Mouse (Mus musculus) forebrain, embryonic 12.5 days (tissue): ENCODE data around the gene Cdsn. TPM values are rescaled to one million over a fixed set of nuclear protein-coding genes. Genes with fewer than 3 reads are reported as not detected.

Experiments
- ATAC-seq: fragments of 200-750 bp; cut with Nextera tagmentation; 2 replicates; pipeline ENCODE4 v1.8.0; 2017; ENCODE audit warnings: moderate TSS enrichment; ENCODE audit not compliant: low FRiP score
- H3K27ac ChIP-seq: fragments of 300-500 bp; sonication (generic); 2 replicates; pipeline ENCODE4 v1.5.1; 2016; ENCODE audit warnings: mild to moderate bottlenecking
- H3K27me3 ChIP-seq: fragments of 300-500 bp; sonication (generic); 2 replicates; pipeline ENCODE4 v1.6.1; 2016; ENCODE audit warnings: mild to moderate bottlenecking
- H3K36me3 ChIP-seq: fragments of 300-500 bp; sonication (generic); replicated peaks from 2 replicates; pipeline ENCODE4 v1.6.1; 2016; ENCODE audit warnings: mild to moderate bottlenecking
- H3K4me1 ChIP-seq: fragments of 300-500 bp; sonication (generic); 2 replicates; pipeline ENCODE4 v1.6.1; 2016
- H3K4me2 ChIP-seq: fragments of 300-500 bp; sonication (generic); 2 replicates; pipeline ENCODE4 v1.6.1; 2016; ENCODE audit warnings: mild to moderate bottlenecking, moderate library complexity
- H3K4me3 ChIP-seq: fragments of 300-500 bp; sonication (generic); replicated peaks from 2 replicates; pipeline ENCODE4 v1.5.1; 2016; ENCODE audit warnings: mild to moderate bottlenecking
- H3K9ac ChIP-seq: fragments of 300-500 bp; sonication (generic); 2 replicates; pipeline ENCODE4 v1.6.1; 2016; ENCODE audit warnings: mild to moderate bottlenecking
- H3K9me3 ChIP-seq: fragments of 300-500 bp; sonication (generic); 2 replicates; pipeline ENCODE4 v1.6.1; 2016
- WGBS: fragments of 180-500 bp; shearing (Covaris S2); methylation state at CpG from one replicate; pipeline ENCODE4 v1.1.7; 2016; 5-methylcytosine and 5-hydroxymethylcytosine counted together
- polyA plus RNA-seq: library from polyadenylated mRNA; unstranded; fragments of >200 nt; fragmentation: Nextera tagmentation; extraction: Ambion mirVana; gene quantifications from 2 replicates; pipeline ENCODE4 v1.2.1, GENCODE M21; 2016

Gene Cdsn
- polyA plus RNA-seq, 1 experiment from 2014 or later, result not detected

GRCm38 (mm10) chr17:35542761-35543411 is 9.0 kb upstream of the Cdsn start:
- ATAC-seq, result no peak
- H3K27ac ChIP-seq, result no peak overlapping the region
- H3K36me3 ChIP-seq, result no peaks in the 10 kb centered on the region
- no peaks in the 10 kb centered on the region for H3K27me3 ChIP-seq
- peak overlapping the region; percentile 13; the same call in 1 of the 2 replicates for H3K4me2 ChIP-seq
- peaks cover 17% of the 10 kb centered on the region for H3K4me1 ChIP-seq
- H3K9me3 ChIP-seq, result no peaks in the 10 kb centered on the region
- H3K9ac ChIP-seq, result no peak overlapping the region
- H3K4me3 ChIP-seq, result no peak overlapping the region
- WGBS, result 76% methylated on average over 15 of the region's 15 CpGs

- no peak for ATAC-seq
- peak overlapping the region; percentile 13; the same call in 1 of the 2 replicates for H3K4me2 ChIP-seq
- H3K27ac ChIP-seq, result no peak overlapping the region
- H3K9ac ChIP-seq, result no peak overlapping the region
- WGBS, result 39% methylated on average over 14 of the region's 14 CpGs
- H3K9me3 ChIP-seq, result no peaks in the 10 kb centered on the region
- no peaks in the 10 kb centered on the region for H3K27me3 ChIP-seq
- H3K36me3 ChIP-seq, result no peaks in the 10 kb centered on the region
- H3K4me1 ChIP-seq, result peaks cover 17% of the 10 kb centered on the region
- H3K4me3 ChIP-seq, result no peak overlapping the region
Measured at GRCm38 (mm10) chr17:35543412-35543861, 8.5 kb upstream of the Cdsn start.

- Histone ChIP-seq H3K27ac (no peak overlapping the region), H3K4me3 (no peak overlapping the region), H3K36me3 (no peaks in the 10 kb centered on the region), H3K27me3 (no peaks in the 10 kb centered on the region), H3K4me2 (no peak overlapping the region), H3K9me3 (no peaks in the 10 kb centered on the region), H3K9ac (no peak overlapping the region), H3K4me1 (peaks cover 17% of the 10 kb centered on the region)
- ATAC-seq, result no peak
- WGBS, result 86% methylated on average over 6 of the region's 6 CpGs
Measured at GRCm38 (mm10) chr17:35544001-35544400, 7.9 kb upstream of the Cdsn start.

GRCm38 (mm10) chr17:35544680-35545079 is 7.2 kb upstream of the Cdsn start:
- Histone ChIP-seq H3K27ac (no peak overlapping the region), H3K4me3 (no peak overlapping the region), H3K4me2 (no peak overlapping the region), H3K9me3 (no peaks in the 10 kb centered on the region), H3K36me3 (no peaks in the 10 kb centered on the region), H3K4me1 (peaks cover 17% of the 10 kb centered on the region), H3K27me3 (no peaks in the 10 kb centered on the region), H3K9ac (no peak overlapping the region)
- ATAC-seq, result no peak
- 32% methylated on average over 6 of the region's 6 CpGs for WGBS

GRCm38 (mm10) chr17:35547465-35547864 is 4.5 kb upstream of the Cdsn start:
- no peak overlapping the region for H3K27ac ChIP-seq
- no peak overlapping the region for H3K9ac ChIP-seq

GRCm38 (mm10) chr17:35548636-35549035 is 3.3 kb upstream of the Cdsn start:
- Histone ChIP-seq H3K4me3 (no peak overlapping the region), H3K27ac (no peak overlapping the region), H3K9me3 (no peaks in the 10 kb centered on the region), H3K9ac (no peak overlapping the region), H3K4me1 (peaks cover 8% of the 10 kb centered on the region), H3K27me3 (no peaks in the 10 kb centered on the region), H3K36me3 (no peaks in the 10 kb centered on the region), H3K4me2 (no peak overlapping the region)
- no peak for ATAC-seq
- 14% methylated on average over 5 of the region's 5 CpGs for WGBS

More at GRCm38 (mm10) chr17:35547465-35547864, 4.5 kb upstream of the Cdsn start:
- ATAC-seq, result no peak
- Histone ChIP-seq H3K36me3 (no peaks in the 10 kb centered on the region), H3K4me1 (peaks cover 17% of the 10 kb centered on the region), H3K4me2 (no peak overlapping the region), H3K4me3 (no peak overlapping the region), H3K9me3 (no peaks in the 10 kb centered on the region), H3K27me3 (no peaks in the 10 kb centered on the region)
- WGBS, result 42% methylated on average over 2 of the region's 2 CpGs

- no peak for ATAC-seq
Measured at GRCm38 (mm10) chr17:35549437-35550142, 2.3 kb upstream of the Cdsn start.

GRCm38 (mm10) chr17:35550143-35550494 is 1.8 kb upstream of the Cdsn start:
- no peaks in the 10 kb centered on the region for H3K36me3 ChIP-seq
- no peak overlapping the region for H3K27ac ChIP-seq
- no peak overlapping the region for H3K4me2 ChIP-seq
- no peaks in the 10 kb centered on the region for H3K27me3 ChIP-seq
- H3K9ac ChIP-seq, result no peak overlapping the region
- no peak for ATAC-seq
- no peak overlapping the region for H3K4me3 ChIP-seq
- WGBS, result 96% methylated on average over 4 of the region's 4 CpGs
- no peaks in the 10 kb centered on the region for H3K9me3 ChIP-seq
- H3K4me1 ChIP-seq, result peaks cover 6% of the 10 kb centered on the region; the same call in 1 of the 2 replicates

More at GRCm38 (mm10) chr17:35549437-35550142, 2.3 kb upstream of the Cdsn start:
- H3K4me3 ChIP-seq, result no peak overlapping the region
- H3K9me3 ChIP-seq, result no peaks in the 10 kb centered on the region
- 55% methylated on average over 15 of the region's 15 CpGs for WGBS
- no peak overlapping the region for H3K4me2 ChIP-seq
- H3K36me3 ChIP-seq, result no peaks in the 10 kb centered on the region
- peak overlapping the region; percentile 36; the same call in 1 of the 2 replicates for H3K27ac ChIP-seq
- H3K9ac ChIP-seq, result no peak overlapping the region
- H3K4me1 ChIP-seq, result peaks cover 6% of the 10 kb centered on the region; the same call in 1 of the 2 replicates
- H3K27me3 ChIP-seq, result no peaks in the 10 kb centered on the region

GRCm38 (mm10) chr17:35550871-35551270 is 1.1 kb upstream of the Cdsn start:
- Histone ChIP-seq H3K27ac (no peak overlapping the region), H3K4me2 (no peak overlapping the region), H3K9me3 (no peaks in the 10 kb centered on the region), H3K4me1 (peaks cover 6% of the 10 kb centered on the region; the same call in 1 of the 2 replicates), H3K4me3 (no peak overlapping the region), H3K27me3 (no peaks in the 10 kb centered on the region), H3K9ac (no peak overlapping the region), H3K36me3 (no peaks in the 10 kb centered on the region)
- no peak for ATAC-seq
- 63% methylated on average over 8 of the region's 8 CpGs for WGBS

GRCm38 (mm10) chr17:35554321-35554720 is 2.4 kb downstream of the Cdsn start:
- H3K36me3 ChIP-seq, result no peaks in the 10 kb centered on the region
- no peaks in the 10 kb centered on the region for H3K4me1 ChIP-seq
- no peak overlapping the region for H3K4me2 ChIP-seq
- H3K27ac ChIP-seq, result no peak overlapping the region
- no peaks in the 10 kb centered on the region for H3K9me3 ChIP-seq
- H3K9ac ChIP-seq, result no peak overlapping the region
- WGBS, result 85% methylated on average over 5 of the region's 5 CpGs
- ATAC-seq, result no peak
- H3K4me3 ChIP-seq, result no peak overlapping the region
- no peaks in the 10 kb centered on the region for H3K27me3 ChIP-seq

GRCm38 (mm10) chr17:35554761-35555397 is 3.0 kb downstream of the Cdsn start:
- WGBS, result 93% methylated on average over 18 of the region's 18 CpGs
- Histone ChIP-seq H3K4me3 (no peak overlapping the region), H3K36me3 (no peaks in the 10 kb centered on the region), H3K4me1 (no peaks in the 10 kb centered on the region), H3K27me3 (no peaks in the 10 kb centered on the region), H3K27ac (no peak overlapping the region), H3K4me2 (no peak overlapping the region), H3K9ac (no peak overlapping the region), H3K9me3 (no peaks in the 10 kb centered on the region)
- no peak for ATAC-seq

GRCm38 (mm10) chr17:35556186-35556765 is 4.3 kb downstream of the Cdsn start:
- H3K4me3 ChIP-seq, result no peak overlapping the region
- no peak overlapping the region for H3K9ac ChIP-seq
- WGBS, result 93% methylated on average over 13 of the region's 13 CpGs
- no peaks in the 10 kb centered on the region for H3K27me3 ChIP-seq
- H3K9me3 ChIP-seq, result no peaks in the 10 kb centered on the region
- no peak overlapping the region for H3K27ac ChIP-seq
- no peaks in the 10 kb centered on the region for H3K4me1 ChIP-seq
- H3K4me2 ChIP-seq, result no peak overlapping the region
- H3K36me3 ChIP-seq, result no peaks in the 10 kb centered on the region
- ATAC-seq, result no peak
